Mouse (Mus musculus) heart, embryonic 16.5 days (tissue): ENCODE measurements around the gene Prmt8. TPM values are rescaled to one million over a fixed set of nuclear protein-coding genes. Genes with fewer than 3 reads are reported as not detected.

Source experiments
- ATAC-seq: fragments of 200-750 bp; cut with Nextera tagmentation; replicated peaks from 2 replicates; pipeline ENCODE4 v1.8.0; 2017; ENCODE audit warnings: moderate number of reproducible peaks; ENCODE audit not compliant: insufficient read depth, low FRiP score; ENCODE audit errors: extremely low read depth
- H3K27ac ChIP-seq: fragments of 300-500 bp; sonication (generic); 2 replicates; pipeline ENCODE4 v1.5.1; 2014; ENCODE audit warnings: mild to moderate bottlenecking, low read length, control low read depth, moderate library complexity
- H3K27me3 ChIP-seq: fragments of 300-500 bp; sonication (generic); 2 replicates; pipeline ENCODE4 v1.6.1; 2014; ENCODE audit warnings: low read length, mixed read lengths; ENCODE audit not compliant: control insufficient read depth, insufficient read depth
- H3K36me3 ChIP-seq: fragments of 300-500 bp; sonication (generic); 2 replicates; pipeline ENCODE4 v1.6.1; 2014; ENCODE audit not compliant: control insufficient read depth, insufficient read depth
- H3K4me1 ChIP-seq: fragments of 300-500 bp; sonication (generic); 2 replicates; pipeline ENCODE4 v1.6.1; 2014; ENCODE audit warnings: low read length, mixed read lengths; ENCODE audit not compliant: control insufficient read depth, insufficient read depth
- H3K4me2 ChIP-seq: fragments of 300-500 bp; sonication (generic); 2 replicates; pipeline ENCODE4 v1.6.1; 2014; ENCODE audit warnings: low read depth, mild to moderate bottlenecking, control low read depth, low read length
- H3K4me3 ChIP-seq: fragments of 300-500 bp; sonication (generic); 2 replicates; pipeline ENCODE4 v1.5.1; 2014; ENCODE audit warnings: mild to moderate bottlenecking, control low read depth, low read length
- H3K9ac ChIP-seq: fragments of 300-500 bp; sonication (generic); 2 replicates; pipeline ENCODE4 v1.6.1; 2014; ENCODE audit warnings: low read length, control low read depth
- H3K9me3 ChIP-seq: fragments of 300-500 bp; sonication (generic); replicated peaks from 2 replicates; pipeline ENCODE4 v1.6.1; 2016; ENCODE audit warnings: low read length; ENCODE audit not compliant: control insufficient read depth
- WGBS: fragments of 180-500 bp; shearing (Covaris S2); extraction: QIAGEN DNeasy Blood & Tissue Kit; methylation state at CpG from one replicate; pipeline ENCODE4 v1.1.7; 2014; 5-methylcytosine and 5-hydroxymethylcytosine counted together
- polyA plus RNA-seq: library from polyadenylated mRNA; unstranded; fragments of >200 nt; fragmentation: Nextera tagmentation; extraction: Ambion mirVana; gene quantifications from 2 replicates; pipeline ENCODE4 v1.2.1, GENCODE M21; 2015

Gene Prmt8
- polyA plus RNA-seq, 1 experiment from 2014 or later, result not detected

DNA sequence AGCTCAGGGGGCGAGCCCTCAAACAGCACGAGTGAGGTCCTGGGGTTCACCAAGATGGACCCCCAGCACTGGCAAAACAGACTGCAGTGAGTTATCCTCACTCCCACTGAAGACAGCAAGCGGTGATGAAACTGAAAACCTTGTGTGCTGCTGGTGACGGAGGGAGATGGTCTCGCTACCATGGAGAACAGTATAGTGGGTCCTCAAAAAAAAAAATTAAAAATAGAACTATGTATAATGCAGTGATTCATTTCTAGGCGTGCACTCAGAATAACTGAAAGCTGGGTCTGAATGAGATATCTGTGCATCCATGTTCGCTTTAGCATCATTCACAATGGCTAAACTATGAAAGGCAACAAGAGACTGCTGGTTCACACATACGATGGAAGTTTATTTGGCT is 20.5 kb downstream of the Prmt8 start:
- no peak overlapping the region for H3K4me3 ChIP-seq
- no peaks in the 10 kb centered on the region for H3K36me3 ChIP-seq
- no peak overlapping the region for H3K9ac ChIP-seq
- no peak overlapping the region for H3K27ac ChIP-seq
- H3K27me3 ChIP-seq, result no peaks in the 10 kb centered on the region; the same call in 1 of the 2 replicates
- no peak overlapping the region for H3K4me2 ChIP-seq
- no peaks in the 10 kb centered on the region for H3K9me3 ChIP-seq
- H3K4me1 ChIP-seq, result peaks cover 10% of the 10 kb centered on the region
- 80% methylated on average over 8 of the region's 8 CpGs for WGBS
- ATAC-seq, result no peak

DNA sequence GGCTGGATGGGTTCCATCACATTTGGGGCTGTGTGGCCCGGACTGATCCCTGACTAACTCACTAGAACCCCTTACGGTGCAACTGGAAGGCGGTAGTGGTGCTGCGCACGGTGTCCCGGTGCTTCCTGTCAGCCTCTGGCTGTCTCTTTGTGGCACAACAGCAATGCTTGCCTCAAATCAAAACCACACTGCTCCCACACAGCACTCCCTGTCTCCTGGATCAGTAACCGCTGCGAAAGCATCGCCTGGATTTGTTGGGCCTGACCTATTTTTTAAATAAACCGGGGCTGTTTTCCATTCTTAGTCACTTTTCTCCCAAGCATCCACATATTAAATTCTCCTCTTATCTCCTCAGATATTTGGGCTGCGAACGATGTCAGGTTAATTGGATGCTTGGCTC is 27.0 kb downstream of the Prmt8 start:
- Histone ChIP-seq H3K36me3 (no peaks in the 10 kb centered on the region), H3K4me3 (no peak overlapping the region), H3K27me3 (no peaks in the 10 kb centered on the region; the same call in 1 of the 2 replicates), H3K9me3 (no peaks in the 10 kb centered on the region), H3K4me1 (peaks cover 9% of the 10 kb centered on the region; the same call in 1 of the 2 replicates), H3K27ac (no peak overlapping the region), H3K9ac (no peak overlapping the region), H3K4me2 (no peak overlapping the region)
- no peak for ATAC-seq
- 81% methylated on average over 12 of the region's 12 CpGs for WGBS

DNA sequence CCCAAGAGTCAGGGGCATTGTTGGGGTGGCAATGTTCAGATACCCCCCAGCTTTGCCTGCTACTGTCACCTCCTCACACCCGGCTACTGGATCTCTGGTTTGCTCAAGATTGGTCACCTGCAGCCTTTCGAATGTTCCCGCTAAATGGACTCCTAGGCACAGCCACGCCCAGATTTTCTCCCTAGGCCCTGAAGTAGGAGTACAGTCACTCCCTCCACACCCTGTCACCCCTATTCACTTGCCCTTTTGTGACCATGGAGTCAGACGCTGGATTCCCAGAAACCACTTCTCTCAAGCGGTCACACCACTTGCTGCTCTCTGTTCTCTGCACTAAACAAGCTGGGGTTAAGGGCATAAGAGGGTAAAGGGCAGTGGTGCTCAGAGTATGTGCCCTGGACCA is 28.1 kb downstream of the Prmt8 start:
- ATAC-seq, result no peak
- H3K4me1 ChIP-seq, result peaks cover 9% of the 10 kb centered on the region; the same call in 1 of the 2 replicates
- no peak overlapping the region for H3K27ac ChIP-seq
- WGBS, result 82% methylated on average over 6 of the region's 6 CpGs
- H3K4me2 ChIP-seq, result no peak overlapping the region
- no peak overlapping the region for H3K4me3 ChIP-seq
- no peaks in the 10 kb centered on the region for H3K9me3 ChIP-seq
- H3K9ac ChIP-seq, result no peak overlapping the region
- no peaks in the 10 kb centered on the region for H3K36me3 ChIP-seq
- no peaks in the 10 kb centered on the region; the same call in 1 of the 2 replicates for H3K27me3 ChIP-seq

DNA sequence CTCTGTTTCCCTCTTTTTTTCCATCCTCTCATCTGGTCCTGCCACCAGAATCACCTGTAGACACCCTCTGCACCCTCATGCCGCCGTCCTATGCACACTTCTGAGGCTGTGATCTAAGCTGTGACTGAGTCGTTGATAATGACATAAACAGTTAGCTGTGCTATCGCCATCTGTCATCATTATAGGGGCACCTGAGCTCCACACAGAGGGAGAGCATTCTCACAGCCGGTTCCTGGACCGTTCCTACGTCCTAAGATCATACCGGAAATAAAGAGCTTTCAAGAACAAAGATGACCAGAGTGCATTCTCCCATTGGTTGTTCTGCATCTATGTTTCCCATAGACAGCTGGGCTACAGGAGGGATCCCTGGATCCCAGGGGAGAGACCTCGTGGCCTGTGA is 28.6 kb downstream of the Prmt8 start:
- Histone ChIP-seq H3K27ac (no peak overlapping the region), H3K4me2 (no peak overlapping the region), H3K4me3 (no peak overlapping the region), H3K9ac (no peak overlapping the region), H3K9me3 (no peaks in the 10 kb centered on the region), H3K4me1 (peaks cover 12% of the 10 kb centered on the region), H3K27me3 (no peaks in the 10 kb centered on the region; the same call in 1 of the 2 replicates), H3K36me3 (no peaks in the 10 kb centered on the region)
- ATAC-seq, result no peak
- WGBS, result 60% methylated on average over 9 of the region's 9 CpGs

DNA sequence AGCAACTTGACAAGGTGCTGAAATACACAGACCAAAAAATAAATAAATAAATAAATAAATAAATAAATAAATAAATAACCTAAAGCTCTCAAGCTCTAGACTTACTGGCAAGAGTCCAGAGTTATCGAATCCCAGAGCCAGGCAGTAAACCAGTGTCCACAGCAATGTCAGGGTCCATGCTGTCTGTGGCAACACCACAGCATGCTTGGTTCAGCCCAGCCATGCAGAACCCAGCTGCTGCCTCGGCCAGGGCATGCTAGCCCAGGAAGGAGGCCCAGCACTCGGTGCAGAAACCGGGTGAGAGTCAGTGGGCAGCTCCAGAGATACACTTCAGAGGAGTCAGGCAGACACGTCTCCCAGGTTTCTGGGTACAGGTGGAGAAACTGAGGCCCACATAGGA is 29.4 kb downstream of the Prmt8 start:
- no peaks in the 10 kb centered on the region for H3K9me3 ChIP-seq
- peaks cover 20% of the 10 kb centered on the region for H3K4me1 ChIP-seq
- WGBS, result 62% methylated on average over 5 of the region's 5 CpGs
- no peak for ATAC-seq
- H3K4me2 ChIP-seq, result no peak overlapping the region
- H3K9ac ChIP-seq, result no peak overlapping the region
- H3K27ac ChIP-seq, result no peak overlapping the region
- H3K27me3 ChIP-seq, result no peaks in the 10 kb centered on the region
- H3K36me3 ChIP-seq, result no peaks in the 10 kb centered on the region
- no peak overlapping the region for H3K4me3 ChIP-seq

DNA sequence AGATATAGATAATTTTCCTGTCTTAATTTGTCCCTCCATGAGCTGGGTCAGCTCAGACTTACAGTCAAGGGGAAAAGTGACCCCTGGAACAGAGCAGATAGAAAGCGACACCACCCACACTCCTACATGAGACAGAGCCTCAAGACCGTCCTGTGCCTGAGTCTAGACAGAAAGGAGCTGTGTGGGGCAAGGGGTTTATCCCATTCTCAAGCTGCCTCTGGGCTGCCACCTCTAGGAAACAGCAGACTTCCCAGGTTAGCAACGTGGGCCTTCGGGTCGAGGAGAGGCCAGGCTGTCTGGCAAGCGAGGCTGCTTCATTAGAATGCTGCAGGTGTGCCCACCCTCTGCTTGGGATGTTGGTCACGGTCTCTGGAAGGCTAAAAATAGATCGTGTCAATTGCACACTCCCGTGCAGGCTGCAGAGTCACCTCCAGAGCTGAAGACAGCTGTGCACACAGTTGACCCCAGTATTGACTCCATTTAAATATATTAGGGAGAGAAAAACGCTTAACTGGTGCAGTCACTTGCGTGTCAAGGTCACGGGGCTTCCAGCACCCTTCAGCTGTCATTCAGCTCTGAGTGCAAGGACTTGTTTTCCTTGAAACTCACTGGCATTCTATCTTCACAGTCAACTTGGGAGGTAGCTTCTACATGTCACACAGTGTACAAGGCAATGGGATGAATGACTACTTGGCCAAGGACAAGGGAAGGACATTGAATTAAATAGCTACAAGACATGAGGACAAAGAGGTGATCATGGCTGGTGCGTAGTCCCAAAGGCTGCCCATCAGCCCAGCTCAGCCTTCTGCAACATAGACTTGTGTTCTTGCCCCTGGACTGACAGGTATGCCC is 33.9 kb downstream of the Prmt8 start:
- WGBS, result 41% methylated on average over 13 of the region's 13 CpGs
- Histone ChIP-seq H3K9ac (no peak overlapping the region), H3K27ac (no peak overlapping the region), H3K4me1 (peaks cover 16% of the 10 kb centered on the region), H3K4me3 (no peak overlapping the region), H3K4me2 (no peak overlapping the region), H3K9me3 (no peaks in the 10 kb centered on the region), H3K36me3 (no peaks in the 10 kb centered on the region), H3K27me3 (no peaks in the 10 kb centered on the region)
- ATAC-seq, result peak; percentile 45; the same call in 1 of the 2 replicates

DNA sequence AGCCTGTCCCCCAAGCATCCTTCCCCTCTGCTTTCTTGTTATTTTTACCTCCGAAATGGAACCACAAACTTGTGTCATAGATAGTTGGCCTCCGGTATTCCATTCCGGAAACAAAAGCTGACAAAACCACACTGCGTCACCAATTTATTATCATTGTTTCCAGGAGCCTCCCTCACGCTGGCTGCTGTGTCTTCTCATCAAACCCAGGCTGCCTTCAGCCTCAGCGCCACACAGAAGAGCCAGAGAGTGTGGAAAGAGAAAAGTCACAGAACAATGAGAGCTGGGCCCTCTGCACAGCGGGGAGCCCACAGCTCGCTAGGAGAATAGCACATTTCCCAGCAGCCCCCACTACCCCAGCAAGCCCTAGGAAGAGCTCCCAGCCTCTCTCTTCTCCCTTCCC is 46.1 kb downstream of the Prmt8 start:
- Histone ChIP-seq H3K9me3 (no peaks in the 10 kb centered on the region), H3K4me2 (no peak overlapping the region), H3K9ac (no peak overlapping the region), H3K4me3 (no peak overlapping the region), H3K27ac (no peak overlapping the region), H3K36me3 (no peaks in the 10 kb centered on the region), H3K4me1 (no peaks in the 10 kb centered on the region), H3K27me3 (no peaks in the 10 kb centered on the region)
- 56% methylated on average over 8 of the region's 8 CpGs for WGBS
- no peak for ATAC-seq

DNA sequence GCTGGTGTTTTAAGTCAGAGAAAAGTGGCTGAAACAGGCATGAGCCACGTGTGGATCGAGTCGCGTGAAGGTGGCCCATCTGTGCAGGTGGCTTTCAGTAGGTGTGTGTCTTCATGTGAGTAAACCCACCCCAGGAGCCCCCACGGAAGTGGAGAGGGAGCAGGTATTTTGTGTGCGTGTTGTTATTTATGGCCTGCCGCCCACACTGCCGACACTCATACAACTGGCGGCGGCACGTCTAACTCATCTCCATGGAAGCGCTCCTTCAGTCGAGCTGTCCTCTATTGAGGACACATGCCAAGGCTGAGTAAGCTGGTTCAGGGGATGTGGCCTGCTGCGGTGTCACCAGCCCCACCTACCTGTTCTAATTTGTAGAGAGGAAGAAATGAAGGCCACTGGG is 49.4 kb downstream of the Prmt8 start:
- ATAC-seq, result no peak; the same call in 1 of the 2 replicates
- H3K36me3 ChIP-seq, result no peaks in the 10 kb centered on the region
- H3K9ac ChIP-seq, result no peak overlapping the region
- no peaks in the 10 kb centered on the region for H3K9me3 ChIP-seq
- no peak overlapping the region for H3K27ac ChIP-seq
- H3K4me3 ChIP-seq, result no peak overlapping the region
- WGBS, result 79% methylated on average over 14 of the region's 14 CpGs
- H3K27me3 ChIP-seq, result no peaks in the 10 kb centered on the region
- H3K4me2 ChIP-seq, result no peak overlapping the region
- peaks cover 6% of the 10 kb centered on the region for H3K4me1 ChIP-seq

DNA sequence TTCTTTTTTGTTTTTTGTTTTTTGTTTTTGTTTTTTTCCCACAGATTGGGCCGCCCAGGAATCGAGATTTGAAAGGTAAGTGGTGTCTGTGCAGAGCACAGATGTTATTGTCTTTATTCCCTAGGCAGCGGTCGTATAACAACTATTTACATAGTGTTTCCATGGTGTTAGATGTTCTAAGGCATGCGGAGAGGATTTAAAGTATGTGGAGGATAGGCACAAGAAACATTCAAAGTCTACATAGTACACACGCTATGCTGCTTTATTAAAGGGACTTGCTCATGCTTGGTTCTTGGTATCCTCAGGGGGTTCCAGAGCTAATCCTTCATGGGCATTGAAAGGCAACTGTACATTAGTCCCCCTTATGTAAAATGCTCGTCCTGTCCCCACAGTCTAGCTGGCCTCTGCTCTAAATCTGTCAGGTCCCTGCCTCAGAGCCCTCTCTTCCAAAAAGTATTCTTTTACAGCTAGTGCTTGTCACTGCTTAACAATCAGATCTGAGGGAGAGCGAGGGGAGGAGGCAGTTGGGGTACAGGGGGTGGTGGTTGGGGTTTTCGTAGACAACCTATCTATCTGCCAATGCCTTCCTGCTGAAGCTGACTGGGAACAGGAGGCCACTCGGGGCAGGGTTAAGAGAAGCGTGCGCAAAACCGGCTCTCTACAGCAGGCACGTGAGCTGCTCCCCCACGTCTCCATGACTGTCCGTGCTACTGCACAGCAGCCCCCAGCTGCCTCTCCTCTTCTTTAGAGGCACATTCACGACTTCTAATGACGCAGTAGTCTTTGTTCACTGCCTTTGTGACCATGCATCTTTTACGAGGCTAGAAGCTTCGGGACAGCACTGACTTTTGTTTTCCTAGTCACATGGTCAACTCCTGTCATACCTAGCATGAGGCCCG is 51.8 kb downstream of the Prmt8 start:
- WGBS, result 70% methylated on average over 21 of the region's 21 CpGs

More for the DNA sequence above, 51.8 kb downstream of the Prmt8 start:
- Histone ChIP-seq H3K36me3 (no peaks in the 10 kb centered on the region), H3K9ac (no peak overlapping the region), H3K4me3 (no peak overlapping the region), H3K4me1 (peaks cover 7% of the 10 kb centered on the region), H3K27me3 (no peaks in the 10 kb centered on the region), H3K27ac (no peak overlapping the region), H3K4me2 (no peak overlapping the region), H3K9me3 (no peaks in the 10 kb centered on the region)
- no peak for ATAC-seq
